Mouse (Mus musculus): ENCODE measurements around the gene Spic.
"Not testable (repeated sequence)": the region's sequence is repeated elsewhere in the genome, so short reads cannot be mapped to it uniquely, and the experiment has no call there.

Spic gene

DNA sequence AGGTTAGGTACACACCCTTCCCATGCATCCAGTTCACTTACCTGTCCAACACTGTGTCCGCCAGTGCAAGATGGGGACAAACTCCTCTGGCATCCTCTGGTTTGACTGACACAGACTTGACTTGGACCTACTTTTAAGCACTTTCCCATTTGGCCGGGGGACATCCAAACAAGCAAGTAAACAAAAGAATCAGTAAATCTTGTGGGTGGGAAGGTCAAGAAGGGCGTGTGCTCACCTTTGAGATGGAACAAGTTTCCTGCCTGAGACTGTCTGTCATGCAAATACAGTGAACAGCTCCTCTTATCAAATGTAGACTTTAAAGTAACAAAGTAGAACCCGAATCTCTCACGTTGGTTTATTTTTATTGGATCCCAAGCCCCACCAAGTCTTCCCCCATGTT is at the start of gene Spic:
TSS of gene Spic (minus strand) at position 91 of the 400 bp plus-strand sequence.
- no peak for DNase-seq (ENCODE audit: low spot score)

DNA sequence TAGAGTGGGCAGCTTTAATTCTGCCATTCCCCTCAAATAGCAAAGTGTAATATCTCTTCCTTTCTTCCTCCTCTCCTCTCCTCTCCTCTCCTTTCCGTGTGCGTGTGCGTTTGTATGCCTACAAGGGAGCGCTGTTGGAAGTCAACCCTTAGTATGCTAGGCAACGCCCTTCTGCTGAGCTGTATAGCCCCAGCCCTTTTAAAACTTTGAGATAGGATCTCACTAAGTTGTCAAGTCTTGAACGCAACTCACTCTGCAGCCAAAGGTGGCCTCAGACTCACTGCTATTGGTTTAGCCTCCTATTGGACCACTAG is 47.5 kb upstream of the Spic start:
- no peak for DNase-seq (ENCODE audit: low spot score)

DNA sequence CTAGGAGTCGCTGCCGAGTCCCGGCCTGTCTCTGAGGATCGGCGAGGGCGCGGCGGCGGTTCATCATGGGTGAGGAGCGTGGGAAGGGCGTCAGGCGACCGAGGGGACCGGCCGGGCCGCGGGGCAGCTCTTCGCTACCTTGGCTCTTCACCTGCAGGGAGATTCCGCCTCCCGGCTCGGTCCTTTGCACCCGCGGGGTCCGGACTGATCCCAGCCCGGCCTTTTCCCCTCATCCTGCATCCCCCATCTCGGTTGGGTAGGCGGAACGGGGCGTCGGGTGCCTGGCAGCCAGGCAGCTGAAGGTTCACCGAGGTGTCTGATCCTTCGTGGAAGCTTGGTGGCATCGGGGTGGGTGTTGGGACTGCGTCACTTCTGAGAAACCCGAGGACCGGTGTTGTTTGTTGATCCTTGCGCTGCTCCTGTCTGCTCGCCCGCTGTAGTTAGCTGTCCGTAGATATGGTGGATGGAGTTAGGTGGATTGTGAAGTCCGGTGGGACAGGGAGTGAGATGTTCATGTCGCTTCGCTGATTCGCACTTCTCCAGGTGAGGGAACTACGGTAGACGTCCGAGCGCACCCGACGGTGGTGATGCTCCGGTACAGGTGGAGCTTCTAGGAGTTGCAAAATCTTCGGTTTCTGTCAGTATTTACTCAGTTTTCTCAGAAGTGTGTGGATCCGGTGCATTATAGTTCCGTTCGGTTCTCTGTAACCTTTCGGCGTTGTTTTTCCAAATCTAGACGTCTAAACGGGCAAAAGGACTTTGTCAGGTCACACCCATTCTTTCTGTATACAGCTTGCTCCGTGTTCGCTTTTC is 46.9 kb upstream of the Spic start:
- no peak for DNase-seq (ENCODE audit: low spot score)

DNA sequence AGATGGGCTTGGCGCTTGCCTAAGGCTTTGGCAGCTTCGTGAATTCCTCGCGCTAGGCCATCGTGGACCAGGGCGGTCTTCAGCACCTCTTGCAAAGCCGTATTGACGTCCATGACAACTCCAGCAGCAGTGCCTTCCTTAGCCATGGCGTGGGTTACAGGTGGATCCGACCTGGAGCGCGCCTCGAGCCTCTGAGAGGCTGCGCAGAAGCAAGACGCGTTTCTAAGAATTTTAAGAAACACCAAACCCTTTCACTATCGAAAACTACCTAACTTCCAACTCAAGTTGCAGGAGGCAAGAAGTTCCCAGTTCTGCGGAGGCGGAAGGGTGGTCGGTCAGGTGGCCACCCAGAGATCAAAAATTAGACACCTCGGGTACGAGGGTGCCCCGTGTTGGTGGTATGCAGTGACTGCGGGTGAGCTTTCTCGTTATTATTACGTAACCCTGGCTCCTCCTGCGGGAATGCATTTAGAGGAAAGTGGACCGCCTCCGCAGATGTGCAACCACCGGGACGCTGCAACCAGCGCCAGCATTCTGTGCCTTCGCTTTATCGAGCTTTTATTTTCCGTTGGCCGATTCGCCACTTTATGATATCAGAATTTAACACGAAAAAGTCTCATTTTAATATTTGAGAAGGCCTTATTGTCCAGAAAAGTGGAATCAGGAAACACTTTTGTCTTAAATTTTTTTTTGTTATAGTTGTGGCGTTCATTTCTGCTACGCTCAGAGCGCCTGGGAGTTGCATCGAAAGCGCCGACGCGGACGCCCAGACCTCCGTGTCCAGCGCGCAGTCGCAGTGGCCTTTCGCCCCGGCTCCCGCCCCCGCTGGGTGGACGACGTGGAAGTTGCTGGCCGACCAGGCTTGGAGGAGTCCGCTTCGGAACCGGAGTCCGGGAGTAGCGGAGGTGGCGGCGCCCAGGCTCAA is 46.0 kb upstream of the Spic start, which contains the start of gene Arl1:
TSS of gene Arl1 (plus strand) at position 288 of the 925 bp plus-strand sequence.
- peak; percentile 90 for DNase-seq (ENCODE audit: low spot score)

DNA sequence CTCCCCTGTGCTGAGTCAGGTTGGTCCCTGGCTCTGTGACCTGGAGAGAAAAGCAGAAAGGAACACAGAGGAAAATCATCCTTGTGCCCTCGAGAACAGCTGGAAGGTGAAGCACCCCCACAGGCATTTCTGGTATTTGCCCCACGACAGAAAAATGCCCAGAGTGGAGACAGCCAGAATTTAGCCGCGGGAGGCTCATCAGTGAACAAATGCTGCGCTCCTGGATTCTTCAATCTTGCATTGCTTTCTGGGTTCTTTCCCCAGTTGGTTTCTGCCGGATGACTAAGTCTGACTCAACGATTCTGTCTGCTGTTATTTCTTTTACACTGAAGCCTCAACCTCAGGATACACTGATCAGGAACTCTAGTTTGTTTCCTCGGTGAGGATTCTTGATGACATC is 43.4 kb upstream of the Spic start:
- DNase-seq (ENCODE audit: low spot score): no peak

DNA sequence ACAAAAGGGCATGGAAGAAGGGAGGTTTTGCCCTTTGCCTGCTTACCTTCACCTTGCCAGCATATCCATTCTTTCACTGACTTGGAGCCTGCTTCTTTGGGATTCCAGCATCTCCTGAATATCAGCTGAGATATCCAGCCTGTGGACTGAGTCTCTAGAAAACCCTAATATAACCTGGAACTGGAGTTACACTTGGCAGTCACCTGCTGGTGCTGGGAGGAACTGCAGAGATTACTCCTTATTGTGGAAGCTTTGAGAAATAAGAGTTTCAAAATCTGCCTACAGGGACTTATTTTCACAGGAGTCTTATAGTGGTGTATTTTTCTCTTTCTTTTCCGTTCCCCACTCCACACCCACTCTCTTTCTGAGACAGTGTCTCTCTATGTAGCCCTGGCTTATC is 42.3 kb upstream of the Spic start:
- peak; percentile 11 for DNase-seq (ENCODE audit: low spot score)

DNA sequence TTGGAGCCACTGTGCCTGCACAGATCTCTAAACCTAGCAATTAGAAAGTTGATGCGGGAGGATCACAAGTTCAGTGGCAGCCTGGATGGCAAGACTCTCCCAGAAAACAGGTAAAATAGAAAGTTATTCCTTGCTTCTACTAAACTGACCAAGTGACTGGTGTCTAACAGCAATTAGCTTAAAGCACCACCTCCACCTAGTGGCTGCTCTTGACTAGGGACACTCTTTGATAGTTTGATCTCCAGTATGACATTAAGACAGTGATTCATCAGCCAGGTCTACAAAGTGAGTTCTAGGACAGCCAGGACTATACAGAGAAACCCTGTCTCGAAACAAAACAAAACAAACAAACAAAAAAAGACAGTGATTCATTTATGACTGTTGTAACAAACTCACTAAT is 40.5 kb upstream of the Spic start:
- peak; percentile 15 for DNase-seq (ENCODE audit: low spot score)

DNA sequence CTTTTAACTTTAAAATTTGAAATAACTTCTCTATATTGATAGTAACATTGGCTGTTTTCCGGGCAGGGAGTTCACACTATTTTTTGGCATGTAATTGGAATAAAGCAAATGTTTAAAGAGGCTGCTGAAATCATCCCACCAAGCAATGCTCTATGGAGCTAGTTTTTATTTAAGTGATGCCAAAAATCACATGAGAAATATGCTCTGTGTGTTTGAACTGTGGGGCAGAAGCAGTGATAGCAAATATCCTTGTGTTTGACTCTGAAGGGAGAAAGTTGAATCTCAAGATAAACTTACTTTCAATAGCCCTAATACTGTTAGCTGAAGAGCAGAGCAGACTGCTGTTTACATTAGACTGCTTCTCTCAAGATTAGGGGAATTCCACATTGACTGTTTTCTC is 34.8 kb upstream of the Spic start:
- no peak for DNase-seq (ENCODE audit: low spot score)

DNA sequence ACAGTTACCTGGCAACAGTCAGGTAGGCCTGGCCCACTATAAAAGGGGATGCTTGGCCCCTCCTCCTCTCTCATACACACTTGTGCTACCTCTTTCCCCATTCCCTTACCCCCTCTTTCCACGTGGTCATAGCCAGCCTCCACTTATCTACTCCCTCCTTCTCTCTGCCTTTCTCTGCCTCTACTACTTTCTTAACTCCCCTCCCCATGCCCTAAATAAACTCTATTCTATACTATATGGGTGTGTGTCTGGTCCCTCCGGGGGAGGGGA is 32.9 kb upstream of the Spic start:
- no peak for DNase-seq (ENCODE audit: low spot score)

DNA sequence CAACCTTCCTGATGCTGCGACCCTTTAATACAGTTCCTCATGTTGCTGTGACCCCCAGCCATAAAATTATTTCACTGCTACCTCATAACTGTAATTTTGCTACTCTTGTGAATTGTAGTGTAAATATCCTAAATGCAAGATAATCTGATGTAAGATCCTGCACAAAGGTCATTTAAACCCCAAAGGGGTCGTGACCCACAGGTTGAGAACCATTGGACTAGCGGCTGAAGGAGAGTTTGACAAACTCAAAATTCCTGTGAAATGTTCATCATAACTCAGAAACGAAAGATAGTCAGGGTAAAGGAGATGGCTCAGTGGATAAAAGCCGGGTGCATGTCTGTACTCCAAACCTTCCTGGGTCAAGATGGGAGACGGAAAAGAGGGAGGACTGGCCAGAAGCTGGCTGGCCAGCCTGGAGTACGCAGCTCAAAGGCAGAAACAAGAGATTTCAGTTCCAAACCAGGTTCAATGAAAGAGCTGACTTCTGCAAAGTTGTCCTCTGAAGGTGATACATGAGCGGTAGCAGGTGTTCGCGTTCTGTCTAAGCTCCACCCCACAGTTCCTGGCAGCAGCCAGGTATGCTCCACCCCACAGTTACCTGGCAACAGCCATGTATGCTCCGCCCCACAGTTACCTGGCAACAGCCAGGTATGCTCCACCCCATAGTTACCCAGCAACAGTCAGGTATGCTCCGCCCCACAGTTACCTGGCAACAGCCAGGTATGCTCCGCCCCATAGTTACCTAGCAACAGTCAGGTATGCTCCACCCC is 32.4 kb upstream of the Spic start:
- DNase-seq (ENCODE audit: low spot score): no peak

DNA sequence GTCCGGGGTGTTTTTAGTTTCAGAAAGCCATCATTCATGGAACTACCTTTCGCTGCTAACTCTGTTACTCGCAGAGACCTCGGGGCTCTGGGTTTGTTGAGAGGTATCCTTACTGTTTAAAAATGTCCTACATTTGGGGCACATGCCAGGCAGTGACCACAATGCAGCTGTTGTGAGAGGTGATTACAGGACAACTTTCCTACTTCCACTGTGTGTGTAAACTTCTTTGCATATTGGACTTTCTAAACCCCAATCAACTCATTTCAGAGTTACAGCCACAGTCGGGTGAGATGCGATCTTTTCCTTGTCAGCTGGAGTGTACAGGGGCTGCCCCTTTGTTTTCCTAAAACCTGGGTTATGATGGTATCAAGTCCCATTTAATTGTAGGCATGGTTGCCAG is 30.8 kb upstream of the Spic start:
- DNase-seq (ENCODE audit: low spot score): no peak

DNA sequence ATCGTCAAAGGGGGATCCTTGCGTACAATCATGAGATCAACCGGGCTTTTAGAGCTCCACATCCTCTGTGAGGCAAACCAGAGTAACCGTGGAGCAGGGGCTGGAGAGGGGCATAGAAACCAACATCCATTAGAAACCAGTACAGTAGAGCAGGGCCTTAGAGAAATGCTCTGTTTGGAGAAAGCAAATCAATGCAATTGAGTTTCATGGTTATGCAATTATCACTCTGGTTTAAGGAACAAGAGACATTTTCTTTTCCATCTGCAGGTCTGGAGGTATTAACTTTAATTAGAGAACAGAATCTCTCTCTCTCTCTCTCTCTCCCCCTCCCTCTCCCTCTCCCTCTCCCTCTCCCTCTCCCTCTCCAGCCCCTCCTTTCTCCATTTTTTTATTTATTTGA is 29.9 kb upstream of the Spic start:
- no peak for DNase-seq (ENCODE audit: low spot score)

DNA sequence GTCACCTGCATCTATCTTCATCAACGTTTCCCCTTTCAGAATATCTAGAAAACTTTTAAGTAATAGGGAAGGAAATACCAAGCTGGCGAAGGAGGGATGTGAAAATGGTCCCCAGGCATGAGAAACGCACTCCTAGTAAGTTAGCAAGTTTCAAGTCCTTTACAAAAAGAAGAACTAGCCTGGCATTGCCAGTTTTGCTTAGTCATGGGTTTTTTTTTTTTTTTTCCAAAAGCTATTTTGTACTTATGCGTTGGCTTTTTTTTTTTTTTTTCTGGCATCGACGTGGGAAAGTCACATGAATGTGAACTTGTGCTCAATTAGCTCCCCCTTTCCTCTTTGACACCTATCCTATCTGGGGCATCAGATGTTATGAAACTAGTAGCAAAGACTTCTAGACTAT is 27.5 kb upstream of the Spic start:
- DNase-seq (ENCODE audit: low spot score): no peak

DNA sequence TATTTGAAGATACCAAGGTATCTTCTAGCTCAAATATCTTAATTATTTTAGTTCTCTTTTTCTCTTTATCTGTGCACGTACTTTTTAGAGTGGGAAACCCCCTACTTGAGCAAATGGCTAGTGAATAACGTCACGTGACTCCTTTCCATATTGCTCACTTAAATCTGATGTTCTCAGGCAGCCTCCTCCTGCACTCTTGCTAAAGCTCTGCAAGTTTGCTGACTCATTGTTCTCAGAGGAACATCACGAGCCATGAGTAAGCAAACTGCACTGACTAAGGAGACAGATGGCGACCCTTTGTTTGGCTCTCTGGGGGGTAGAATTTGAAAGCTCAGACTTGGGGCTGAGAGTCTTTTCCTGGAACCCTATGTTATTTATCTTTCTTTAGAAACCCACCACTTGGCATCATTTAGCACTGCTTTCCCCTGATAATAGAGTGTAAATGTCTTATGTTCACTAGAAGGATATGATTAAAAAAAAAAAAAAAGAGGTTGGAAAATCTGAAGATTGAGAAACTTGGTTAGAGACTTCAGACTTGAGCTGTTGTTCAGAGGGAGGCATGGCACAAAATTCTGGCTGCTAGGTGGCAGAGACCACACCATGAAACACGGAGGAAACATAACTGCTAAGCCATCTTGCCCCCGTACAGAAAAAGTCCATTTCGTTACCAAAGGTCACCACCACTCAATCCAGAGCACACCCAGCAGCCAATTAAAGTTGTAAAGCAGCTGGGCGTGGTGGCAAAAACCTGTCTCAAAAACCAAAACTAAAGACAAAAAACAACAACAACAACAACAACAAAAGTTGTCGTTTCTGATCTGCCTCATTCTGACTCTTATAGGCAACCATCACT is 24.1 kb upstream of the Spic start:
- DNase-seq (ENCODE audit: low spot score): no peak

DNA sequence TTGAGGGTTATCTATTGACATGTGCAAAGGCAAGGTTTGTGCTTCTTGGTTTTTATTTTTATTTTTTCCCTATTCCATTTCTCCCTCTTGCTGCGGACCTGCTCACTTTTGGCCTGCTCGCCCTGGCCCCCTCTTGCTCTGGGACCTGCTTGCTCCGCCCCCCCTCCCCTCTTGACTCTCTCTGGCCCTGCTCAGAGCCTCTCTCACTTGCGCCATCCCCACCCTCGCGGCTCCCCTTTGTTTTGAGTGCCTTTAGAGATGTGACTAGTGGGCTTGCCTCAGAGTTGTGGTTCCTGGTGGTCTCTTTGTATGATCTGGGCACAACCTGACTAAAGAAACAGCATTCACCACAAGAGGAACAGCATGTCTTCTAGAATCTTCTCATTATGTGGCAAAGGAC is 16.1 kb upstream of the Spic start:
- DNase-seq (ENCODE audit: low spot score): no peak

DNA sequence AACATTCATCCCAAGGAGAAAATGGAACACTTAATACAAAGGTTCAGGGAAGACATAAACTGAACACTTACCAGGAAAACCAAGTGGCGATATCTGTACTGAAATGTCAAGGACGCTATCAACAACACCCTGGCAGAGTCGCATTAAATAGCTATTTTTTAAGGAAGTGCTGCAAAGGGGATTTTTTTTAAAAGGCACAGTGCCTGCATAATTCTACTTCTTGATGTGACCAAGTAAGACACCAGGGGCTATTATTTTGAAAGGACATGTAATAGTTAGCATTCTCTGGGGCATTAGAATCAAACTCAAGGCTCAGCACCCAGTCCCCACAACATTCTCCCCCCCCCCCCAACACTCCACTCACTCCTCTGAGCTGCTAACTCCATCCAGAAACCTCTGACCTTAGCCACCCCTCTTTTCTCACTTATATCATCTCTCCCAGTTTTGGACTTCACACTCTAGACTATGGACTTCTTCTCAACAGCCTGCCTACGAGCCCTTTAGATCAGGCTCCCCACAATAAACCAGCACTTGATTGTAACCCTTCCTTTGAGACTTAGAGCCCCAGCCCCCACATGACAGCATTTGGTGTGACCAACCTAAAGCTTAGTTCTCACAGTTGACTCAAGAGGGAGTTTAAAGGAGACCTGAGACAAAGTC is 1.8 kb downstream of the Spic start:
- no peak for DNase-seq (ENCODE audit: low spot score)

DNA sequence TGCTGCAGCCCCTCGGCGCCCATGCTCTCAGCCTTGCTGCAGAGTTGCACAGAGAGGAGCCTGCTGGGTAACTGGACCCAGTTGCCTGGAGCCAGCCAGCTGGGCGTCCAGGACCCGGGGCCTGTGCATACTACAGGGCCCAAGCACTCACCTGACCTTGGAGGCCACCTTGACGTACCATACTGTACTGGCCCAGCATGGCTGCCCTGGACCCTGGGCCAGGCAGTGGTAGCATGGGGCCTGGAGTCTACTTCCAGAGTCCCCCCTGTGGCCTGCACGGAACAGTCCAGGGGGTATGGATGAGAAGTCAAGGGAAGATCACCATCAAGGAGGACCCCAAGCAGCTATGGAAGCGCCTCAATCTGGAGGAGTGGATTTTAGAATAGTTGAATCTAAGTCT is 12.0 kb downstream of the Spic start:
- DNase-seq (ENCODE audit: low spot score): no peak

DNA sequence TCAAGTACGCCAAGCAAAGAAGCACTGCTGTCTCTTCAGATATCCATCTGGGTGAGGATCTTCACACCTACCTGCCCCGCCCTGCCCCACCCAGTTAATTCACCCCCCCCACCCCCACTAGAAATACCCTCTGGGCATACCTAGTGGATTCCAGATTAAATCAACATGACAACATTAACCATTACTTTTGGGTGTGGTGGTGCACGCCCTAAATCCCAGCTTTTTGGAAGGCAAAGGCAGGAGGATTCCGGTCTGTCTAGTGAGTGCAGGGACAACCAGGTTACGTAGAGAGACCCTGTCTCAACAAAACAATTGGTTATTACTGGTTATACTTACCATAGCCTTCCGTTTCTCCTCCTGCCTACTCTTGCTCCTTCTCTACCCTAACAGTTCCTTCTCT is 12.7 kb downstream of the Spic start:
- no peak for DNase-seq (ENCODE audit: low spot score)

DNA sequence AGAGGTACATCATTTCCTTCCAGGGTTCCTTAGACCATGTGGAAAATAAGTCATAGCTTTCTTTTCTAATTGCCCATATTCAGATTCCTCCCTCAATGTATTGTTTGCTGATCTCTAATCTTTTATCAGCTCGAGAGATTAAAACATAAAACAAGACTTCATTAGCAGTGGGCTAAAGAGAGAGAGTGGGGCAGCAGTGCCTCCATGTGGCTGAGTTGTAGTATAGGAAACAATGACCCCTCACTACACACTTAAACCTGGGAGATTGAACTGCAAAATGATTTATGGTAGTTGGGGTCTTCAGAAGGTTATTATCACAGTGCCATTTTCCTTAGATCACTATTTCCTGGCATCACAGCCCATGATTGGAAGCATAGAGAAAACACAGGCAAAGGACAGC is 15.1 kb downstream of the Spic start:
- DNase-seq (ENCODE audit: low spot score): peak; percentile 4

DNA sequence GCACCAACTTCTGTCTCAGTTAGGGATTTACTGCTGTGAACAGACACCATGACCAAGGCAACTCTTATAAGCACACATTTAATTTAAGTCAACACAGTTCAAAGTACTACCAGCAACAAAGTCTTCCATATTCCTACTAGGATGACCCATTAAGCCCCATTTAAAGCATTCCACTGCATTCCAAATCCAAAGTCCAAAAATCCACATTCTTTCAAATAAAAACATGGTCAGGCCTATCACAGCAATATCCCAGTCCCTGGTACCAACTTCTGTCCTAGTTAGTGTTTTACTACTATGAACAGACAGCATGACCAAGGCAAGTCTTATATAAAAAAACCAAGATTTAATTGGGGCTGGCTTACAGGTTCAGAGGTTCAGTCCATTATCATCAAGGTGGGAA is 21.0 kb downstream of the Spic start:
- not testable (repeated sequence) for DNase-seq (ENCODE audit: low spot score)

DNA sequence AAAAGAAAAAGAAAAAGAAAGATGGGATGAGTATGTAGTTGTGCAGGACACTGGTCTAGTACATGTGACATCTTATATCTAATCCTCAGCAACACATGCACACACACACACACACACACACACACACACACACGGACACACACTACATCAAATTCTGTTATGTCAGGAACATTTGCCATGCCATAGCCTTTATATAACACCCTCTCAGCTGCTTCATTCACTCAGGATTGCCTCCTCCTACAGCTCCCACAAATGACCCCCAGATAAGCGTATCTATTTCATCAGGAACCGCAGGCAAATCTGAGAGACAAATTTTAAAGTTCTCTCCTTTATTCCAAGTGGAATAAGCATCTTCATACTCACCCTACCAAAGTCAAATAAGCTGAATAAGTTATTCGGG is 25.9 kb downstream of the Spic start:
- DNase-seq (ENCODE audit: low spot score): no peak

All from ovary, postnatal 14 days (tissue).